Mouse (Mus musculus): ENCODE data around the gene Slc47a1.

Slc47a1 gene

DNA sequence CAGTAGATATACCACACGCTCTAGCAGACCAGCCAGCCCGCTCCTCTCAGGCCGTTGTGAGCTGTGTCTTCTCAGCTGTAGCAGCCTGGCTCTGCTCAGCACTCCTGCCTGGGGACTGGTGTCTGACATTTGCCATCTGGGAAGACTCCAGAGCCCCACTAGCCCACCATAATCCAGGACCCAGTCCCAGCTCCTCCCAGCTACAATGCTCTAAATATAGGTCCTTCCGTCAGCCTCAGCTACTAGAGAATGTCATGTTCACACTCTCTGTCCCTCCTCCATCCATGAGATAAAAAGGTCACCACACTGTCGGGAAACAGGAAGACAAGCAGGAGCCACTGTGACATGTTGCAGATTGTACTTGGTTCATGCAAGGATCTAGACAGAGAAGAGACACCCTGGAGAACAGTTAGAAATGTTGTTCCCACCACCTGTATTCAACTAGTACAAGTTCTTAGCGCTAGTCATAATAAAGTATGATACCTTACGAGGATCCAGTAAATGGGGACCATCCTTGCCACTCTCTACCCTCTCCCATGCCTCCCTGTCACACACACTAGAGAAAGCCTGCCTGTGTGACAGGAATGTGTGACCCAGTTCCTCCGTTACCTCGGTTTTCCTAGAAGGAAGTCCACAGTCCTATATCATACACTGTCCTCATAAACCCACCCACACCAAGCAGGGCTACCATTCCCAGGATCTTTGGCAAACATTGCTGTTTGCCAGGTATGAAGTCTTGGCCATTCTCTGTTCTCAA is 11.4 kb downstream of the Slc47a1 start:
- DNase-seq = no peak

GRCm38 (mm10) chr11:61365938-61366337 is 12.2 kb downstream of the Slc47a1 start:
- no peak for DNase-seq

GRCm38 (mm10) chr11:61364096-61364495 is 14.0 kb downstream of the Slc47a1 start:
- DNase-seq = no peak

DNA sequence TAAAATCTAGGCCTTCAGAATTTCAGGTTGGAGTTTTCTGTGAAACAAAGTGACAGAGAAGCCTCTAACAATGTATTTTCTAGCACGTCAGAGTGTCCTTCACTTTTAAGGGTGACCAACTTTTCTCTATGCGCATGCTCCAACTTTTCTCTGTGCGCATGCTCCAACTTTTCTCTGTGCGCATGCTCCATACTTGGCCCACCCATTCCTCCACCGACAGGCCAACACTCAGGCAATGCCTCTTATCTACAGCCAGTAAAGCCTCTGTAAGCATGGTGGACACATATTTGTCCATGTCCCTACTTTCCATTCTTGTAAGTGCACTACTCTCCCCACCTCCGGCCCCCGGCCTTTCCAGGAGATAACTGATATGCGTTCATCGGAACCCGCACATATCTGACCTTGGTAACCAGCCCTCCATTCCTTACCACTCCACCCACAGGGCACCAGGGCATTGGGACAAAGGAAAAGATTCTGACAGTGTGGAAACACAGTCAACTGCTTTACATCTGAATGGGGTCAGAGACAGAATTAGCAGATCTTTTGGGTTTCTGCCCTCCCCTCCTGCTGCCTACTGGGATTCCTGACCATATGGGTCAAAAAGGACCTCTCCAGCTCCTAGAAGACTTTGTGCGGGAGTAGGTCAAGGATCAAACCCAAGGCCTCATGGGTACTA is 16.5 kb downstream of the Slc47a1 start:
- no peak for DNase-seq

GRCm38 (mm10) chr11:61356600-61356999 is 21.5 kb downstream of the Slc47a1 start:
- no peak for DNase-seq

- DNase-seq = no peak
Observed at GRCm38 (mm10) chr11:61356111-61356510, 22.0 kb downstream of the Slc47a1 start.

DNA sequence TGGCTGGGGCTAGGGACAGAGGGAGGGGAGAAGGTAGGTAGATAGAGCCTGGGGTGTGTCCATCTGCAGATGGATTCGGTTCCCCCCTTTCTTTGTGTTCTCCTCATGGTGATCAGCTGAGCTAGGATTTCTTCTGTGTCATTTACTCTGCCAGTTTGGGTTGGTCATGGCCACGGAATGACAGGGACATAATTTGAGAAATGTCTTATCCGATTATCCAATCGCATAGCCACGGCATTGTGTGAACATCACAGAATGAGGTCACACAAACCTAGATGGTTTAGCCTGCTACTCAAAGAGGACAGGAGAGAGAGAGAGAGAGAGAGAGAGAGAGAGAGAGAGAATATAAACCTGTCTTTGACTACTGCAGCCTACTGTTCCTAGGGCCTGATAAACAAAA is 22.8 kb downstream of the Slc47a1 start:
- no peak for DNase-seq

GRCm38 (mm10) chr11:61354346-61354745 is 23.8 kb downstream of the Slc47a1 start:
- no peak for DNase-seq

DNA sequence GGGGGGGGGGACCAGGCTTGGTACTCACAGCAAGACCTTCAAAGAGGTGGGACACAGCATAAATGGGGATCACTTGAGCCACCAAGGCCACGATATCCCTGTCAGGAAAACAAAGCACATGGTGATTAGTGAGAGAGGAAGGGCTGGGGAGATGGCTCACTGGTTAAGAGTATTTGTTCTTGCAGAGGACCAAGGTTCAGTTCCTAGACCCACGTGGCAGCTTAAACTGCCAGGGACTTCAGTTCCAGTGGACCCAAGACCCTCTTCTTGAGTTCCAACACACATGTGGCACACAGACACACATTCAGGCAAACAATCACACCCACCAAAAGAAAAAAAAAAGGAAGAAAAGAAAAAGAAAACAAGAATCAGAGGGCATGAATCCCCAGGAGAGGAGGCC is 25.1 kb downstream of the Slc47a1 start:
- DNase-seq = no peak

GRCm38 (mm10) chr11:61352138-61352651 is 25.9 kb downstream of the Slc47a1 start:
- DNase-seq = peak; percentile 32

DNA sequence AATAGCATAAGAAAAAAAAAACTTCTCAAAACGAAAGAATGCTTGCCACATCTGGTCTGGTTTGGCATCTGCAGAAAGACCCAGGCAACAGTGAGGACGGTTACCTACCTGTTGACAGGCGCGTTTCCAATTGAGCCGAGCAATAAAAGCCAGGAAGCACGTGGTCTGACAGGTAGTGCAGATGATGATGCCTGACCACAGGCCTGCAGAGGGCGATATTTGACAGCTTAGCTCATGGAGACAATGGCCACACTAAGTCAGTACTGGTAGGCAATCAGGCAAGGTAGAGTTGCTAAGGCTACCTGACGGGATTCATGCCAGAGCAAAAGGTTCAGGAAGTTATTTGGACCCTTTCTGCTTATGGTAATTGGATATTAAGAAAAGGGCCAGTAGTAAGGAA is 28.8 kb downstream of the Slc47a1 start:
- peak; percentile 67 for DNase-seq

DNA sequence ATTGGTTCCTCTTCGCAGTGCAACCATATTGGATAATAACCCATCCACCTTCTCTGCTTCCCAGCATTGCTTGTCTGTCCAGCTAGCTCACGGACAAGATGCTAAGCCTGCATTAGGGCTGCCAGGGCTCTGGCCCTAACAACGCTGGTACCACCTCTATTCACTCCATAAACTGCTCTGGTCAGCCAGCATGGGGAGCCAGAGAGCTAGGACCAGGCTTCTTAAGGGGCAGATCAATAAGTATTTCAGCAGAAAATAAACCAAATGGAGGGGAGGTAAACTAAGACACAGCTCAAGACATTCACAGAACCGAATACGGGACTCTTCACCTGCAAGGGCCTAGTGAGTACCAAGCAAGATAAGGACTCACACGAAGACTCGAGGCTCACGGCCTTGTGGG is 32.0 kb downstream of the Slc47a1 start:
- no peak for DNase-seq

GRCm38 (mm10) chr11:61342505-61343420 is 35.4 kb downstream of the Slc47a1 start, which contains the start of gene Slc47a2:
TSS of gene Slc47a2 (minus strand) at chr11:61342860.
- peak; percentile 73 for DNase-seq

GRCm38 (mm10) chr11:61341971-61342370 is 36.2 kb downstream of the Slc47a1 start:
- no peak for DNase-seq

DNA sequence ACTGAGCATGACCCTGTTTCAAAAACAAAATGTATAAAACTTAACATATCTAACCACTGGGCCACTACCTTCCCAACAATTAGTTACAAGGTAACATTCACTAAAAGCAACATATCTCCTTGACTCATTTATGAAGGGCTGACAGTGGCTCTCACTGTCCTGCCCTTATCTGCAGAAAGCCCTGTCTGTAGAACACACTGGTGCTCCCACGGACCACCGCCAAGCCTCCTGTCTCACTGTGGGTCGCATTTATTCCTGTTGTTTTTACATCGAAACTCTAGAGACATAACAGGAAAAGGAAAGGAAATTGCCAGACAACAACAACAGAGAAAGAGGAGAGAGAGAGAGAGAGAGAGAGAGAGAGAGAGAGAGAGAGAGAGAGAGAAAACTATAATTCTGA is 36.9 kb downstream of the Slc47a1 start:
- no peak for DNase-seq

- DNase-seq = no peak
Observed at GRCm38 (mm10) chr11:61340374-61340773, 37.8 kb downstream of the Slc47a1 start.

DNA sequence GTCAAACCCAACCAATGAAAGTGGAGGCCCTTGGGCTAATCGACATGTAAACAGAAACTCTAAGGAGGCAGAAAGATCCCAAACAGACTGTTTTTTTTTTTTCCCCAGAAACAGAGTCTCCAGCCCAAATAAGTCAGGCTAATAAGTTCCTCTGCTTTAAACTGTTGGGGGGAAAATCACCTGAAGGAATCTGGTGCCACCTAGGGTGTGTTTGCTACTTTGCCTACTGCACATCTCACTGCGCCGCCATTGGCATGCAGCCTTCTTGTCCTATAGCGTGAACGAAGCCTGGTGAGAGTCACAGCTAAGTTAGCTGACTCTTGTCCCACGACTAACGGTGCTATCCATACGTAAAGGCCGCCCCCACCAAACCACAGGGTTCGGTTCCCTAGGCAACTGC is 40.6 kb downstream of the Slc47a1 start:
- no peak for DNase-seq

DNA sequence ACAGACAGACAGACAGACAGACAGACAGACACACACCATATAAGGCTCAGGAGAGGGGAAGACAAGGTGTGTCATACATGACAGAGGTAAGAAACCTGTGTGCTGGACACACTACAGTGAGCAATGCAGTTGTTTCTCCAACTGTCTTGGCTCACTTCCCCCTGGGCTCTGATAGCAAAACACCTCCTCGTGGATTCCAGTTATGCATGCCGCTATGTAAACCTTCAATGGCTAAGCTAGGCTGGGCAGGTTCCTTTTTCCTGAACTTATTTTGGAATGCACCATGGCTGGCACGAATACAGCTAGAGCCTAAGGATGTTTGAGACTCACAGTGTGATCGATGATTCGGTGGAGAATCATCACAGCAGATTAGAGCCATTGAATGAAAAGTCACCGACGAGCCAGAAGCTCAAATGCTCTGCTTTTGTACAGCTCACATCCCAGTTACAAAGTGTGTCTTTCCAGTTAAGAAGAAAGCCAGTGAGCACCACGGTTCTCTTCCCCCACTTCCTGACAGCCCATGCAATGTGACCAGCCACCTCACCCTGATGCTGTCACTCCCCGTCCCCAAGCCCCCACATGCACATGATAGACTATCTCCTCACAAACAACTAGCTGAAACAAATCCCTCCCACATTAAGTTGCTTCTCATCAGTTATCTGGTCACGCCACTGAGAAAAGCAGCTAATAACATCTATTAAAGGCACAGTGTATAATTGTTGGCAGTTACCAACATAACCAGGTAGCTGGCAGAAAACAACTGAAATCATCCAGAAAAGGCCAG is 57.0 kb downstream of the Slc47a1 start:
- no peak for DNase-seq

- DNase-seq = no peak
Observed at GRCm38 (mm10) chr11:61319923-61320567, 58.1 kb downstream of the Slc47a1 start.

DNA sequence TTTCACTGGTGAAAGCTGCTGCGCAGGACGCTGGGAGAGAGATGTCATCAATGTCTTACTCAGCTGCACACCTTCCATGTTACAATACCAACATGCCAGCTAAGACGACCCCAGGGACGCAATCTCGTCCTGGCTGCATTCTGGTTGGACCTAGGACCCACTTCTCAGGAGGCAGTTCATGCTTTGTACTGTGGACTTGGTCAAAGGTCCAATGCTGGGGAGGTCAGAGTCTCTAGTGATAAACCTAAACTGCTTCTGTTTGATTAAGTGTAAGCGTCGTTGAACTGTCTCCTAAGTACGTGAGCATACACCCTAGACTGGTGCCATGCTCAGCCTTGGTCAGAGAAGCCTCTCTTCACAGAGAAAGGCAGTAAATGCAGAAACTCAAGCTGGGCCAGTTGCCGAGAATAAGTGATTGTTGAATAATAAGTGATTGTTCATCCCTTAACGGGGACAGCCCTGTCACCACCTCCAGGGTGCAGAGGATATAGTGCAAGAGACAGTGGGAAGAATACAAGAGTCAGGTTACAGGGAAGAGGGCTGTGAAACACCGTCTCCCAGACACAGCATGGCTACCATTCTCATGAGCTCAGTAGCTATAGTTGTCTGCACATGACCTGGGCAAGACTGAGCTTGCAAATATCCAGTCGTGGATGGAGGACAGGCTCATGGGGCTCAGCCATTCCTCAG is 58.8 kb downstream of the Slc47a1 start:
- no peak for DNase-seq

DNA sequence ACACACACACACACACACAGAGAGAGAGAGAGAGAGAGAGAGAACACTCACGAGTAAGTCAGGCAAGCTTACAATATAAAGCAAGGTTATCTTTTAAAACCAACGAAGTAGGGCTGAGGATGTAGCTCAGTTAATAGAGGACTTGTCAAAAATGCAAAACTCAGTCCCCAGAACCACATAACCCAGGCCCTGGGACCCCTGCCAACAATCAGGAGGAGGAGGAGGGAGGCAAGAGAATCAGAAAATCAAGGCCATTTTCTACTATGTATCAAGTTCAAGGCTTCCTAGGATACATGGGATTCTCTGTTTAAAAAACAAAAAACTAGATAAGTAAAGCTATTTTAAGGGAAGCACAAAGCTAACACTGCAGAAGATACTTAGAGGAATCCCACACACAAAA is 61.3 kb downstream of the Slc47a1 start:
- DNase-seq = no peak
